Mouse (Mus musculus): ENCODE measurements around the gene Chek2.
"Not testable (repeated sequence)": the region's sequence is repeated elsewhere in the genome, so short reads cannot be mapped to it uniquely, and the experiment has no call there.

The Chek2 gene

GRCm38 (mm10) chr5:110839038-110839677 lies 621 bp upstream of the Chek2 start:
- DNase-seq (ENCODE audit: low read depth, low spot score) = no peak

GRCm38 (mm10) chr5:110840465-110840864 lies 686 bp downstream of the Chek2 start:
- DNase-seq (ENCODE audit: low read depth, low spot score) = peak; percentile 20

GRCm38 (mm10) chr5:110841046-110841862 lies 1.5 kb downstream of the Chek2 start:
- no peak for DNase-seq (ENCODE audit: low read depth, low spot score)

- DNase-seq (ENCODE audit: low read depth, low spot score) = no peak
Observed at GRCm38 (mm10) chr5:110852990-110853389, 13.2 kb downstream of the Chek2 start.

- no peak for DNase-seq (ENCODE audit: low read depth, low spot score)
Observed at GRCm38 (mm10) chr5:110857091-110857490, 17.3 kb downstream of the Chek2 start.

GRCm38 (mm10) chr5:110859013-110859650 lies 19.4 kb downstream of the Chek2 start:
- no peak for DNase-seq (ENCODE audit: low read depth, low spot score)

- no peak for DNase-seq (ENCODE audit: low read depth, low spot score)
Observed at GRCm38 (mm10) chr5:110860445-110860844, 20.7 kb downstream of the Chek2 start.

GRCm38 (mm10) chr5:110868460-110868859 lies 28.7 kb downstream of the Chek2 start:
- no peak for DNase-seq (ENCODE audit: low read depth, low spot score)

- no peak for DNase-seq (ENCODE audit: low read depth, low spot score)
Observed at GRCm38 (mm10) chr5:110869242-110869669, 29.5 kb downstream of the Chek2 start.

GRCm38 (mm10) chr5:110873160-110873559 lies 33.4 kb downstream of the Chek2 start:
- DNase-seq (ENCODE audit: low read depth, low spot score) = no peak

- DNase-seq (ENCODE audit: low read depth, low spot score) = no peak
Observed at GRCm38 (mm10) chr5:110874711-110875110, 34.9 kb downstream of the Chek2 start.

GRCm38 (mm10) chr5:110875286-110875685 lies 35.5 kb downstream of the Chek2 start:
- no peak for DNase-seq (ENCODE audit: low read depth, low spot score)

- no peak for DNase-seq (ENCODE audit: low read depth, low spot score)
Observed at GRCm38 (mm10) chr5:110877666-110878505, 38.1 kb downstream of the Chek2 start.

- not testable (repeated sequence) for DNase-seq (ENCODE audit: low read depth, low spot score)
Observed at GRCm38 (mm10) chr5:110878526-110878925, 38.7 kb downstream of the Chek2 start.

- DNase-seq (ENCODE audit: low read depth, low spot score) = no peak
Observed at GRCm38 (mm10) chr5:110879042-110879441, 39.3 kb downstream of the Chek2 start.

GRCm38 (mm10) chr5:110879584-110880374 lies 40.0 kb downstream of the Chek2 start, which contains the start of gene Ttc28:
Gene Ttc28, plus strand, starts transcription at chr5:110879803.
- peak; percentile 81 for DNase-seq (ENCODE audit: low read depth, low spot score)

GRCm38 (mm10) chr5:110888596-110888995 lies 48.8 kb downstream of the Chek2 start:
- DNase-seq (ENCODE audit: low read depth, low spot score) = no peak

GRCm38 (mm10) chr5:110889945-110890344 lies 50.2 kb downstream of the Chek2 start:
- no peak for DNase-seq (ENCODE audit: low read depth, low spot score)

GRCm38 (mm10) chr5:110890561-110890960 lies 50.8 kb downstream of the Chek2 start:
- DNase-seq (ENCODE audit: low read depth, low spot score) = no peak

- DNase-seq (ENCODE audit: low read depth, low spot score) = no peak
Observed at GRCm38 (mm10) chr5:110897114-110897788, 57.5 kb downstream of the Chek2 start.
